Mouse (Mus musculus) kidney, embryonic 16.5 days (tissue): ENCODE measurements around the gene Ticrr. TPM values are rescaled to one million over a fixed set of nuclear protein-coding genes. Genes with fewer than 3 reads are reported as not detected.

Source experiments
- ATAC-seq: fragments of 200-750 bp; cut with Nextera tagmentation; 2 replicates; pipeline ENCODE4 v1.8.0; 2017; ENCODE audit warnings: moderate TSS enrichment; ENCODE audit not compliant: low FRiP score, low TSS enrichment
- H3K27ac ChIP-seq: fragments of 300-500 bp; sonication (generic); 2 replicates; pipeline ENCODE4 v1.5.1; 2014; ENCODE audit warnings: low read length
- H3K27me3 ChIP-seq: fragments of 300-500 bp; sonication (generic); 2 replicates; pipeline ENCODE4 v1.6.1; 2014; ENCODE audit warnings: low read length, control low read depth, mixed read lengths; ENCODE audit not compliant: insufficient read depth
- H3K36me3 ChIP-seq: fragments of 300-500 bp; sonication (generic); 2 replicates; pipeline ENCODE4 v1.6.1; 2014; ENCODE audit warnings: low read length, control low read depth, mixed read lengths; ENCODE audit not compliant: insufficient read depth
- H3K4me1 ChIP-seq: fragments of 300-500 bp; sonication (generic); 2 replicates; pipeline ENCODE4 v1.6.1; 2014; ENCODE audit warnings: low read length, control low read depth, mixed read lengths; ENCODE audit not compliant: insufficient read depth
- H3K4me2 ChIP-seq: fragments of 300-500 bp; sonication (generic); replicated peaks from 2 replicates; pipeline ENCODE4 v1.6.1; 2014; ENCODE audit warnings: low read depth, low read length
- H3K4me3 ChIP-seq: fragments of 300-500 bp; sonication (generic); 2 replicates; pipeline ENCODE4 v1.5.1; 2014; ENCODE audit warnings: mild to moderate bottlenecking, low read length
- H3K9ac ChIP-seq: fragments of 300-500 bp; sonication (generic); replicated peaks from 2 replicates; pipeline ENCODE4 v1.6.1; 2014; ENCODE audit warnings: low read length
- H3K9me3 ChIP-seq: fragments of 300-500 bp; sonication (generic); 2 replicates; pipeline ENCODE4 v1.6.1; 2016; ENCODE audit warnings: low read length, control low read depth
- WGBS: fragments of 180-500 bp; shearing (Covaris S2); extraction: QIAGEN DNeasy Blood & Tissue Kit; methylation state at CpG from one replicate; pipeline ENCODE4 v1.1.7; 2014; 5-methylcytosine and 5-hydroxymethylcytosine counted together
- polyA plus RNA-seq: library from polyadenylated mRNA; unstranded; fragments of >200 nt; fragmentation: Nextera tagmentation; extraction: Ambion mirVana; gene quantifications from 2 replicates; pipeline ENCODE4 v1.2.1, GENCODE M21; 2015

Gene Ticrr
- polyA plus RNA-seq, 1 experiment from 2014 or later, result 8.8 TPM

DNA sequence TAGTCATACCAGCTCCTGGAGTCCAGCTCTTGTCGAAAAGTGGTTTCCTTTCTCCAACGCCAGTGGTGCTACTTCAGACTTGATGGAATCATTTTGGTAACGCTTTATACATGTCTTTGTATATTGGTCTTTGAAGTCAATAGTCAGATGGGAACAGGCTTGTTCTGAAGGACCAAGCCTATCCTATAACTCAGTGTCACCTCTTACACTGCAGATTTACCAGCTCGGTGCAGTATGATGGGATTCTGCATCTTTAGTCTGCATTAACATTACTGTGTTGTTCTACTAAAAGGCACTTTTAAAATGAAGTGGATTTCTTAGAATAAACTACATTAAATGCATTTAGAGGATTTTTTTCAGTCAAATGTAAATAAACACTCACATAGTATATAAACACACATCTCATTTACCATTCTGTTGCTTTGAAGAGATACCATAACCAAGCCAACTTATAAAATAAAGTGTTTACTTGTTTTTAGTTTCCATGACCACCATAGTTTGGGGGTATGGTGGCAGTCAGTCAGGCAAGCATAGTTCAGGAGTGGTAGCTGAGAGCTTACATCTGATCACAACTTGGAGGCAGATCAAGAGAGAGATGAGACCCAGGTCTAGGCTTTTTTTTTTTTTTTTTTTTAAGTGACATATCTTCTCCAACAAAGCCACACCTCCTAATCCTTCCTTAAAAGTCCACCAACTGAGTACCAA, 11.1 kb downstream of the Ticrr start:
- H3K9ac ChIP-seq, result no peak overlapping the region
- no peak overlapping the region for H3K27ac ChIP-seq
- no peaks in the 10 kb centered on the region for H3K27me3 ChIP-seq
- H3K9me3 ChIP-seq, result no peaks in the 10 kb centered on the region
- ATAC-seq, result no peak
- H3K4me2 ChIP-seq, result no peak overlapping the region
- H3K36me3 ChIP-seq, result peaks cover 42% of the 10 kb centered on the region
- no peak overlapping the region for H3K4me3 ChIP-seq
- H3K4me1 ChIP-seq, result no peaks in the 10 kb centered on the region
- 97% methylated on average over 4 of the region's 4 CpGs for WGBS

DNA sequence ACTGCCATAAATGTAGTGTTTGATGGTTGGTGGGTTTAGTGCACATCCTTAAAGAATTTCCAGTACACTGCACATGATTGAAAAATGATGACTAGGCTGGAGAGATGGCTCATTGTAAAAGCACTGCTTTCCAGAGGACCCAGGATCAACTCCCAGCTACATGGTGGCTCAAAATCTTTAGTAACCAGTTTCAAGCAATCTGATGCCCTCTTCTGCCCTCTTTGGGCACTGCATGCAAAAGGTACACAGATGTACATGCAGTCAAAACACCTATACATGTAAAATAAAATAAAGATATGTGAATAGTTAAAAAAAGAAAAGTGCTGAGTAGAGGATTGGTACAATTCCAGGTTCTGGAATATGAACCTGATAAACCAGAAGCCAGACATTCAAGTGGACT, 19.2 kb downstream of the Ticrr start:
- Histone ChIP-seq H3K4me1 (no peaks in the 10 kb centered on the region), H3K4me2 (no peak overlapping the region), H3K27me3 (no peaks in the 10 kb centered on the region), H3K9me3 (no peaks in the 10 kb centered on the region), H3K36me3 (peaks cover 68% of the 10 kb centered on the region), H3K27ac (no peak overlapping the region), H3K4me3 (no peak overlapping the region), H3K9ac (no peak overlapping the region)
- no peak for ATAC-seq

DNA sequence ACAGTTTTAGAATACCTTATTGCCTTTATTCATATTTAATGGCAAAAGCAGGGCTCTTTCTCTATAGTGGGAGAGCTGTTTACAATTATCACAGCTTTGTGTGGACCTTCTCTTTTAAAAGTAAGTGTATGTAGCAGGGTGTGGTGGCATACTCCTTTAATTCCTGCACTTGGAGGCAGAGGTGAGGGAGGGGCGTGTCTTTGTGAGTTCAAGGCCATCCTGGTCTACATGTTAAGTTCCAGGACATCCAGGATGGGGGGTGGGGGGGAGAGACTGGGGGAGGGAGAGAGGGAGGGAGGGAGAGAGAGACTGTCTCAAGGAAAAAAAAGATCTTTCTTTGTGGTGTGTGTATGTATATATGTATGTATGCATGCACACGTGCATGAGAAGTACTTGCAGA, 20.2 kb downstream of the Ticrr start:
- H3K27me3 ChIP-seq, result no peaks in the 10 kb centered on the region
- H3K27ac ChIP-seq, result no peak overlapping the region
- H3K9ac ChIP-seq, result no peak overlapping the region
- H3K4me1 ChIP-seq, result no peaks in the 10 kb centered on the region
- H3K36me3 ChIP-seq, result peaks cover 71% of the 10 kb centered on the region
- WGBS, result 98% methylated on average over 2 of the region's 2 CpGs
- ATAC-seq, result no peak
- no peaks in the 10 kb centered on the region for H3K9me3 ChIP-seq
- no peak overlapping the region for H3K4me2 ChIP-seq
- no peak overlapping the region for H3K4me3 ChIP-seq

DNA sequence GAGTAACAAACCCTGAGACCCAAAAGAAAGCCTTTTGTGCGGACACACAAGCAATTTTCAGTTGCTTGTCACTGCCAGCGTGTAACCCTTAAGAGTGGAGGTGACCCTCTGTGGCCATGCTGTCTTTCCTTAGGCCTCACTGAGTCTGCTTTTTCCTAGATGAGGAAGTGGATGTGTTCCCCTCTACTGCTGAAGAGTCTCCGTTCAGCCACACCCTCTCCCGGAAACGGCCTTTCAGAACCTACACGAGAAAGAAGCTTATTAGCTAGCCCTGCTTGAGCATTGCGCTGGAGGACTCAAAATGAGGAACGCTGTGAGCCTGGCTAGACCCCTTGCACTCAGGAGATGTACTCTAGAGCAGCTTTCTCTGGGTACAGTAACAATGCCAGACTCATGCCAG, 36.5 kb downstream of the Ticrr start:
- Histone ChIP-seq H3K4me1 (no peaks in the 10 kb centered on the region), H3K9me3 (no peaks in the 10 kb centered on the region), H3K4me2 (no peak overlapping the region), H3K27me3 (no peaks in the 10 kb centered on the region), H3K36me3 (peaks cover 83% of the 10 kb centered on the region), H3K27ac (no peak overlapping the region), H3K9ac (no peak overlapping the region), H3K4me3 (no peak overlapping the region)
- ATAC-seq, result no peak
- 90% methylated on average over 8 of the region's 8 CpGs for WGBS

DNA sequence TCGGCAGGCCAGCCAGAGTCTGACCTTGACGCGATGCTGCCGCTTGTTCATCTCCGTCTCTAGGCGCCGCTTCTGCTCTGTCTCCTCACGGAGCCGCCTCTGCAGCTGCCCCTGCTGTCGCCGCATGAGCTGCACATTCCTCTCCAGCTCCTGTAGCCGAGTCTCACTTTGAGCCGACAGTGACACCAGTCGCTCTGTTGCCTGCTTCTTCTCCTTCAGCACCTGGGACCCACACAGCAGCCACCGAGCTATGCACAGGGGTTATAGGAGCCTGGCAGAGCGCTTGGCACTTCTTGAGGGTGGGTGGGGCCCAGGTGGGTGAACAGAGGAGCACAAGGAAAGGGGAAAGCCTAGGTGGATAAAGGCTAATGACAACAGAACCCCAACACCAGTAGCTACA, 42.8 kb downstream of the Ticrr start:
- Histone ChIP-seq H3K9me3 (no peaks in the 10 kb centered on the region), H3K4me1 (no peaks in the 10 kb centered on the region), H3K27ac (no peak overlapping the region), H3K4me3 (no peak overlapping the region), H3K4me2 (no peak overlapping the region), H3K9ac (no peak overlapping the region), H3K36me3 (peaks cover 53% of the 10 kb centered on the region), H3K27me3 (no peaks in the 10 kb centered on the region)
- WGBS, result 88% methylated on average over 16 of the region's 16 CpGs
- no peak for ATAC-seq

DNA sequence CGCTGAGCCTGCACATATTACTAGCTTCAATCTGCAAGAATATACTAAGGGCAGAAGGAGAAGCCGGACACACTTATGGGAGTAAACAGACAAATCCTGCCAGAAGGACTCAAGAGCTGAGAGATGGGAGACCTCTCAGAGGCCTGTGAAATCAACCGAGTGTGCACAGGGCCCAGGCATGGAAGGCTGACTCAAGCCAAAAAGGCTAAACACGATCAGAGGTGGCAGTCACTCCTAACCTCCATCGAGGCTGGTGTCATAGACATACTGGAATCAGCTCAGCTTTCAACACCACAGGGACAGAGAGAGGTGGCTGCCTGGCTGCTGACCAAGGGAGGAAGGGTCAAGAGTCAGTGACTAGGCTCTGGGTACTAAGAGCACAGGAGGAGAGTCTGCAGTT, 45.2 kb downstream of the Ticrr start:
- no peak for ATAC-seq
- Histone ChIP-seq H3K36me3 (peaks cover 32% of the 10 kb centered on the region), H3K4me2 (no peak overlapping the region), H3K9ac (no peak overlapping the region), H3K4me3 (no peak overlapping the region), H3K27ac (no peak overlapping the region), H3K27me3 (peaks cover 4% of the 10 kb centered on the region; the same call in 1 of the 2 replicates), H3K4me1 (no peaks in the 10 kb centered on the region), H3K9me3 (no peaks in the 10 kb centered on the region)
- 78% methylated on average over 5 of the region's 5 CpGs for whole genome bisulfite sequencing

DNA sequence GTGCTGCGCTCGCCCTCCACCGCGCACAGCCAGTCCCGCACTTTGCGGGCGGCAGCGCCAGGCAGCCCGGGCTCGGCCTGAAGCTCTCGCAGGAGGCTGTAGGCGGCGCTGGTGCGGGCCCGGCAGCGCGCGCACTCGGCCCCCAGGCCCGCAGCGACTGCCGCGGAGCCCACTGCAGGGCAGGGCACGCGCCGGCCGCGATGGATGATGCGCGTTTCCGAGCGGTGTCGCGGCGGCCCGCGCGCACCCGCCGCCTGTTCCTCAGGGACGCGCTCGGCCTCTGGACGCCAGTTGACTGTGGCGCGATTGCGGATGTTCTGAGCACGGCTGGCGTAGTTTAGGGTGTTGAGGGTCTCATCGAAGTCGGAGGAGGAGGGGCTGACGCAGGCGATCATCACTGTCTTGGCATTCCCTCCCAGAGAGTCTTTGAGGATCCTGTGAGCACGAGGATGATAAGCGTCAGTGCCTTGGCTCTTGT, 50.2 kb downstream of the Ticrr start:
- Histone ChIP-seq H3K4me1 (peaks cover 7% of the 10 kb centered on the region), H3K9me3 (no peaks in the 10 kb centered on the region), H3K36me3 (no peaks in the 10 kb centered on the region), H3K27me3 (peaks cover 13% of the 10 kb centered on the region; the same call in 1 of the 2 replicates), H3K4me2 (peak overlapping the region; percentile 80), H3K27ac (no peak overlapping the region), H3K4me3 (peak overlapping the region; percentile 49), H3K9ac (peak overlapping the region; percentile 57)
- WGBS, result 2% methylated on average over 55 of the region's 55 CpGs
- peak; percentile 85 for ATAC-seq

DNA sequence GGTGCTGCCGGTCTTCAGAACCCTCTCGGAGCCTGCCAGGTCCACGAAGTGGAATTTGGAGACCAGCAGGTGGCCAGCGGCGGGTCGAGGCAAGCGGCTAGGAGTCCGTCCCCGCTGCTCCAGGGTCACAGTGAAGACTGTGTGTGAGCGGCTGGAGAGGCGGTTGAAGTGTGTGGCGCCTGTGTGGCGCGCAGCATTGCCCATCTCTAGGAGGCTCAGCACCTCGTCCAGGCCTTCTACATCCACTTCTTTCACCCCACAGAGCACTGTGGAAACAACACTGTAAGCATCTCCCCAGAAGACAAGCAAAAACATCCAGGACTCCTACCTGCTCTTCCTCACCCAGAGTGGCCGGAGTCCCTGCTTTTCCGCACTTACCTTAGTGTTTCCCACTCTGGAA, 50.8 kb downstream of the Ticrr start:
- H3K4me3 ChIP-seq, result no peak overlapping the region; the same call in 1 of the 2 replicates
- 48% methylated on average over 17 of the region's 17 CpGs for WGBS

DNA sequence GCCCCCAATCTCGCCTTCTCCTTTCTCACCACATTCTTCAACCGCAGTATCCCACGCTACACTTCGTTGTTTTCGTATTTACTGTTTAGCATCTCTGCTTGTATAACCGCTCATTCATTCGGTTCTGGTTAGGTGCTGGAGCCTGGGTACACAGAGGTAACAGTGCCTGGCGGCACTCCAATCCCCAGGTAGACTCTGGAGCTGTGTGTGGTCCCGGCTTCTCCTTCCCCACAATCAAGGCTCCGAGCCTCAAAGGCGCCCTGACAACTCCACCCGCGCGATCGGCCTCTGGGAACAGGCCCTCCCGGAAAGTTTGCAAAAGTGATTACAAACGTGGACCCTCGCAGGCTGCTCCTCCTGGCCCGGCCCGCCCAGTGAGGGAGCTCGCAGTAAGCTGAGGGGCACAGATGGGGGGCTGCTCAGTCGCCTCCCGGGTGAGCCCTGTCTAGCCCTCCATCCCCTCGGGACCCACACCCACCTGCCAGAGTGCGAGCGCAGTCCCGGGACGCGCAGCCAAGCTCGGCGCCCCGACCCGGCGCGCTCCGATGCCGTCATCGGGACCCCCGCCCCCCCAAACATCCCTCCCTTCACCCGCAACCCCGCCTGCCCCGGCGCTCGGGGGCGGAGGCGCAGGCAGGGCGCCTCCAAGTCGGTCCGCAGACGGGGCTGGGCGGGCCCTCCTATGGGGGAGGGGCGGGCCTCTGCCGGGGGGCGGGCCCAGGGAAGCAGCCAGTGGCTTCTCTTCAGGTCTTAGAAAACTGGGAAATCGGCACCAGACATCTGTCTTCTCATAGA, 55.4 kb downstream of the Ticrr start, which contains the start of gene Kif7:
Gene Kif7, minus strand, starts transcription at position 534 of the 795 bp plus-strand sequence.
- H3K36me3 ChIP-seq, result no peaks in the 10 kb centered on the region
- H3K4me1 ChIP-seq, result peaks cover 10% of the 10 kb centered on the region
- 0 out of 2 replicates have a peak within 1 kb of the TSS, but pooled peaks have one; percentile 6 for H3K27ac ChIP-seq
- H3K4me3 ChIP-seq, result peak within 1 kb of the TSS; percentile 83
- peak within 1 kb of the TSS; percentile 81 for H3K9ac ChIP-seq
- no peaks in the 10 kb centered on the region for H3K9me3 ChIP-seq
- WGBS, result under 1% methylated on average over 52 of the region's 55 CpGs
- H3K27me3 ChIP-seq, result peaks cover 12% of the 10 kb centered on the region; the same call in 1 of the 2 replicates
- peak within 1 kb of the TSS; percentile 86 for H3K4me2 ChIP-seq
- ATAC-seq, result peak; percentile 95

More for the DNA sequence above, 50.8 kb downstream of the Ticrr start:
- Histone ChIP-seq H3K27ac (no peak overlapping the region), H3K36me3 (no peaks in the 10 kb centered on the region), H3K4me2 (peak overlapping the region; percentile 80), H3K9me3 (no peaks in the 10 kb centered on the region), H3K9ac (no peak overlapping the region), H3K4me1 (peaks cover 7% of the 10 kb centered on the region), H3K27me3 (peaks cover 13% of the 10 kb centered on the region; the same call in 1 of the 2 replicates)
- no peak for ATAC-seq
